Mouse (Mus musculus): ENCODE results near the gene Slc35a5. TPM values are rescaled to one million over a fixed set of nuclear protein-coding genes. Genes with fewer than 3 reads are reported as not detected.

The Slc35a5 gene
- polyA plus RNA-seq, 1 experiment from 2014 or later: 27.8 TPM

- WGBS (ENCODE audit: missing documents): 83% methylated on average over 26 of the region's 26 CpGs
- H3K4me3 ChIP-seq (ENCODE audit: inconsistent target): no peak overlapping the region
These were observed 62.7 kb downstream of the Slc35a5 start for GRCm38 (mm10) chr16:45095561-45096482.

GRCm38 (mm10) chr16:45095030-45095429 lies 63.5 kb downstream of the Slc35a5 start:
- Histone ChIP-seq H3K4me3 (ENCODE audit: inconsistent target) (no peak overlapping the region), H3K36me3 (ENCODE audit: inconsistent target) (no peaks in the 10 kb centered on the region), H3K79me2 (ENCODE audit: inconsistent target) (no peaks in the 10 kb centered on the region), H3K27ac (no peak overlapping the region)
- WGBS (ENCODE audit: missing documents): 88% methylated on average over 13 of the region's 13 CpGs

More at GRCm38 (mm10) chr16:45095561-45096482, 62.7 kb downstream of the Slc35a5 start:
- Histone ChIP-seq H3K27ac (no peak overlapping the region), H3K36me3 (ENCODE audit: inconsistent target) (no peaks in the 10 kb centered on the region), H3K79me2 (ENCODE audit: inconsistent target) (no peaks in the 10 kb centered on the region)

GRCm38 (mm10) chr16:45094136-45094756 lies 64.3 kb downstream of the Slc35a5 start:
- H3K36me3 ChIP-seq (ENCODE audit: inconsistent target): no peaks in the 10 kb centered on the region
- 46% methylated on average over 9 of the region's 9 CpGs for WGBS (ENCODE audit: missing documents)
- H3K79me2 ChIP-seq (ENCODE audit: inconsistent target): no peaks in the 10 kb centered on the region
- no peak overlapping the region for H3K4me3 ChIP-seq (ENCODE audit: inconsistent target)
- H3K27ac ChIP-seq: no peak overlapping the region

GRCm38 (mm10) chr16:45093137-45093731 lies 65.3 kb downstream of the Slc35a5 start, which contains the start of gene Ccdc80:
Gene Ccdc80 (plus strand): TSS chr16:45093402.
- Histone ChIP-seq H3K4me3 (ENCODE audit: inconsistent target) (no peak within 1 kb of the TSS), H3K36me3 (ENCODE audit: inconsistent target) (no peaks in the 10 kb centered on the region), H3K79me2 (ENCODE audit: inconsistent target) (no peaks in the 10 kb centered on the region), H3K27ac (no peak within 1 kb of the TSS)
- 30% methylated on average over 6 of the region's 6 CpGs for WGBS (ENCODE audit: missing documents)

GRCm38 (mm10) chr16:45090005-45090404 lies 68.5 kb downstream of the Slc35a5 start:
- WGBS (ENCODE audit: missing documents): 13% methylated on average over 8 of the region's 10 CpGs
- H3K79me2 ChIP-seq (ENCODE audit: inconsistent target): no peaks in the 10 kb centered on the region
- H3K27ac ChIP-seq: peak overlapping the region; percentile 62
- H3K36me3 ChIP-seq (ENCODE audit: inconsistent target): no peaks in the 10 kb centered on the region
- H3K4me3 ChIP-seq (ENCODE audit: inconsistent target): peak overlapping the region; percentile 28

Other genes starting within 250 kb of the Slc35a5 start
- 0.21 to 0.37 TPM in 2 of 3 replicates, not detected in the other for gene Cd200r3, start 215.0 kb downstream of the Slc35a5 start, polyA plus RNA-seq (2018)
- gene Ccdc80, start 65.3 kb downstream of the Slc35a5 start, polyA plus RNA-seq (2018): 0.03 to 0.09 TPM in 2 of 3 replicates, not detected in the other
- gene Atg3, start 79 bp upstream of the Slc35a5 start, polyA plus RNA-seq (2018): 58.0 to 179 TPM (median 74.5 TPM) in 3 replicates
- 0.07 to 0.55 TPM (median 0.12 TPM) in 3 replicates for gene Btla, start 65.6 kb upstream of the Slc35a5 start, polyA plus RNA-seq (2018)